Mouse (Mus musculus) C2C12 (cell line): ENCODE data around the gene Ctf2.

Experiments
- CEBPB ChIP-seq: IDR thresholded peaks from one replicate; pipeline ENCODE4 v1.6.1; 2011; ENCODE audit warnings: low read depth, mild to moderate bottlenecking, control low read depth, moderate library complexity
- CTCF ChIP-seq: IDR thresholded peaks from one replicate; pipeline ENCODE4 v1.5.1; 2011; ENCODE audit not compliant: control insufficient read depth, insufficient read depth, insufficient read length
- FOSL1 ChIP-seq: IDR thresholded peaks from one replicate; pipeline ENCODE4 v1.8.0; 2011; ENCODE audit warnings: mild to moderate bottlenecking, low read length; ENCODE audit not compliant: poor library complexity, insufficient read depth, severe bottlenecking
- MAX ChIP-seq: IDR thresholded peaks from one replicate; pipeline ENCODE4 v1.6.1; 2011; ENCODE audit warnings: mild to moderate bottlenecking, control low read depth
- MYOD1 ChIP-seq: IDR thresholded peaks from one replicate; pipeline ENCODE4 v1.6.1; 2011; ENCODE audit warnings: low read depth; ENCODE audit not compliant: control insufficient read depth, insufficient read length

DNA sequence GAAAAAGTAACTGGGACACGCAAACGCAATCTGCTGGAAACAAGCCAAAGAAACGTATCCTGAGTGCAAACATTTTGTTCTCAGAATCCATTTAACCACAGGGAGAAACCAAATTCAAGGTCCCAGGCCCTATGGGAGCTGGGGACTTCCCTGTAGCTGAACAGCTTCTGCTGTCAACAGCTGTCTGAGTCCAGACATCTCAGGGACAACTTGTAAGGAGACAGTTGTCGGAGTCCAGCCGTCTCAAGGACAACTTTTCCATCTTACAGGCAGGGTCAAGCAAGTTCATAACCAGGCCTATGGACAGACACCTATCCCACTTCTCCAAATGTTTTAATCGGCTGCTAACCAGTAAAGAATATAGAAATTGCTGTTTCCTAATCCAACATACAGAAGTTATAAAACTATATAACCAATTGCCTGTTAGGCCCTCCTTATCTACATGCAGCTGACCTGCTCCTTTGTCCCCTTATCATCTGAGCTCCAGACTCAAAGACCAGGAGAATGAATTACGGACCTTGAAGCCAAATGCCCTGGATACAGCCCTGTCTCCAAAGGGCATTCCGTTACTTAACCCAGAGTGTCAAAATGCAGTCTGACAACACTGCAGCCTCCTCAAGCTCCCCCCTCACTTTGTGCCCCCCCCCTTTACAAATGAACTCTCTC is 49.9 kb downstream of the Ctf2 start:
- TF ChIP-seq CTCF (no peak), FOSL1 (no peak), MAX (no peak), MYOD1 (no peak), CEBPB (no peak)
